Mouse (Mus musculus): Measurements from ENCODE around the gene Eif4g1.

DNA sequence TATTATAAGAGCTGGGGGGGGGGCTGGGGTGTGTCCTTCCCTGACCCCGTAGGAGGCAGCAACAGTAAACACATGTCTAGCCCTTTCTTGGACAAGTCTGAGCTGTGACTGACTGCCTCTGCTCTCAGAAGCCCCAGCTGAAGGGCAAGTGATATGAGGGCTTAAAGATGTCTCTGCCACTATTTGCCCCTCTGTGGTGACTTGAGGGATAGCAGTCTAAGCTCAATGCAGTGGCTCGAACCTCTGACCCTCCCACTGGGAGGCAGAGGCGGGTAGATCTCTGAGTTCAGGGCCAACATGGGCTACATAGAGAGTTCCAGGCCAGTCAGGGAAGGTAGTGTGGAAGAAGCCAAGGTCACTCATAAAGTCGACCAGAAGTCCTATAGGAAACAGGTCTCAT is 42.7 kb downstream of the Eif4g1 start:
- TF ChIP-seq CTCF (IDR thresholded peaks at IDR 0.05; ENCODE audit: insufficient read depth, low read depth, low read length) (no peak), POLR2A (IDR thresholded peaks at IDR 0.05; ENCODE audit: insufficient read depth, low read depth, low read length) (no peak)
